Mouse (Mus musculus): ENCODE results near the gene Gm20388.

The Gm20388 gene

DNA sequence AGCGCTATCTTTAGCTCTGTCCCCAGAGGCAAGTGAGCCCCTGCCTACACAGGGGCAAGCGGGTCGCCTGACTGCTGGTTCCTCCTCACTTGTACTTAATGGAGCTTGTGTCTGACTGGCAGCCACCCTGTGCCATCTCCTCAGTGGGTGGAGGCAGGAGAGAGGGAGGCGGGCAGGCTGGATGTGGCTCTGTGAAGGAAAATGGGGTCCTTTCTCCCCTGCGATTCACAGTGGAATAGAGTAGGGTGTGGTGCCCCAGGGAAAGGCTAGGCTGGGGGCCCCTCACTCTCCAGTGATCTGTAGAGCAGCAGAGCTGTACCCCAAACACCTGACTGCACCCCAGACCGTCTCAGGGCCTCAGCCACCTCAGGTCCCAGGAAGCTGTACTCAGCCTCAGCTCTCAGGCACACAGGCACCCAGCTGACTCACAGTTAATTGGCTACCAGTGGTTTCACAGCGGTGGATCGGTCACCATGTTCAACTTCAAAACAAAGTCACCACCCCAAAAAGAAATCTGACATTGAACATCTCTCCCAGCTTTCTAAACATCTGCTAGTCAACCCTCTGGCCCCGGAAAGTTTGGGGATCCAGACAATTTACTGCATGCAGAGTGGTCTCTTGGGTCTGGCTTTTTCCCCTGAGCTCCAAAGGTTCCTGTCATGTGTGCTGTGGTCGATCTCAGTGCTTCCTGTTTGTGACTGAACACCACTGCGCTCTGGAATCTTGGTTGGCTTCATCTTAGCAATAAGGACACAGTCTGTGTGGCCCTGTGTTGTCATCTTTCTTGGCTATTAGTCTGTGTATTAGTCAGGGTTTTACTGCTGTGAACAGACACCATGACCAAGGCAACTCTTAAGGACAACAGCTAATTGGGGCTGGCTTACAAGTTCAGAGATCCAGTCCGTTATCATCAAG is 2434.8 kb downstream of the Gm20388 start:
- no peak for DNase-seq (ENCODE audit: low read depth, low spot score)

DNA sequence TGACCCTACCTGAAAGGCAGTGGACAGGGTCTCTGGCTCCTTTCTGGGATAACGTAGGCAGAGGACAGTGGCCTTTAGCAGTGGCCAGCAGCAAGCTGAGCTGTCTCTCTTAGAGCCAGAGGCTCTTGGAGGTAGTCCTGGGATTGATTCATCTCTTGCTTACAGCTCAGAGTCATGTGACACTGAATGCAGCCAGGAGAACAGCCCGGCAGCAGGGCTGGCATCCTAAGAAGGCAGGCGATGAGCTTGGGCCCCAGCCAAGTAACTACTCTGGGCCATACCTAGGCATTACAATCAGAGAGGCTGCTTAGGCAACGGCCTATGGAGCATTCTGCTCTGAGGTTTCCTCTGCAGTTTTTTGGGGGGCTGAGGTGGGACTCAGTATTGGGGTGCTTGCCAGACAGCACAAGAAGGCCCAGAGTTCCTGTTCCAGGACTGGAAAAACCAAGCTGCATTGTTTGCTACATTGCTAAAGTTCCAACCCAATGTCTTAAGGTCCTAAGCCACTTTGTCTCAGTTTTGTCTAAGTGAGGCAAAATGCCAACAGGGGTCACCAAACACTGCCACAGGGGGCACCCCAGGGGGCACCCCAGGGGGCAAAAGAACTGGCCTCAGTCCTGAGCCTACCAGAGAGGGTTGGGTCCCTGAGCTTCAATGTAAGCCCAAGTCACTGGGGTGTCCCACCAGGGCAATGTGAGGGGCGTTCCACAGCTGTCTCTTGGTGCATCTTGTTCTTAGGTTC is 2437.3 kb downstream of the Gm20388 start:
- no peak for DNase-seq (ENCODE audit: low read depth, low spot score)

GRCm38 (mm10) chr8:122349357-122350297 is 2439.0 kb downstream of the Gm20388 start:
- no peak for DNase-seq (ENCODE audit: low read depth, low spot score)

GRCm38 (mm10) chr8:122350309-122351089 is 2439.9 kb downstream of the Gm20388 start:
- DNase-seq (ENCODE audit: low read depth, low spot score) = no peak

DNA sequence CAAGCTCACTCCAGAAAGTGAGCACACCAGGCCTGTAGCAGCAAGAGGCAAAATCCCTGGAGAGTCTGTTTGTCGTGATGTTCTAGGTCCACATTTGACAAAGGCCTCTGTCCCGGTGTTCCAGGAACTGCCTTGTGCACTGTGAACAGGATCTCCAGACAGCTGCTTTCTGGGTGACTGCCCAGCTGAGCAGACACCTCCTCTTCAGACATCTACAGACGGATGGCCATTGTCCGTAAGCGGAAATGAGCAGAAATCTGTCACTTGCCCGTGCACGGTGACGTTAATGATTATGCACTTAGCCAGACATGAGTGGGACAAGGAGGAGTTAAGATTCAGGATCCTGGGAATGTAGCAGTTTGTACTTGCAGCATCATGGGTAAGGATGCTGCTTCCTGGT is 2443.5 kb downstream of the Gm20388 start:
- no peak for DNase-seq (ENCODE audit: low read depth, low spot score)

DNA sequence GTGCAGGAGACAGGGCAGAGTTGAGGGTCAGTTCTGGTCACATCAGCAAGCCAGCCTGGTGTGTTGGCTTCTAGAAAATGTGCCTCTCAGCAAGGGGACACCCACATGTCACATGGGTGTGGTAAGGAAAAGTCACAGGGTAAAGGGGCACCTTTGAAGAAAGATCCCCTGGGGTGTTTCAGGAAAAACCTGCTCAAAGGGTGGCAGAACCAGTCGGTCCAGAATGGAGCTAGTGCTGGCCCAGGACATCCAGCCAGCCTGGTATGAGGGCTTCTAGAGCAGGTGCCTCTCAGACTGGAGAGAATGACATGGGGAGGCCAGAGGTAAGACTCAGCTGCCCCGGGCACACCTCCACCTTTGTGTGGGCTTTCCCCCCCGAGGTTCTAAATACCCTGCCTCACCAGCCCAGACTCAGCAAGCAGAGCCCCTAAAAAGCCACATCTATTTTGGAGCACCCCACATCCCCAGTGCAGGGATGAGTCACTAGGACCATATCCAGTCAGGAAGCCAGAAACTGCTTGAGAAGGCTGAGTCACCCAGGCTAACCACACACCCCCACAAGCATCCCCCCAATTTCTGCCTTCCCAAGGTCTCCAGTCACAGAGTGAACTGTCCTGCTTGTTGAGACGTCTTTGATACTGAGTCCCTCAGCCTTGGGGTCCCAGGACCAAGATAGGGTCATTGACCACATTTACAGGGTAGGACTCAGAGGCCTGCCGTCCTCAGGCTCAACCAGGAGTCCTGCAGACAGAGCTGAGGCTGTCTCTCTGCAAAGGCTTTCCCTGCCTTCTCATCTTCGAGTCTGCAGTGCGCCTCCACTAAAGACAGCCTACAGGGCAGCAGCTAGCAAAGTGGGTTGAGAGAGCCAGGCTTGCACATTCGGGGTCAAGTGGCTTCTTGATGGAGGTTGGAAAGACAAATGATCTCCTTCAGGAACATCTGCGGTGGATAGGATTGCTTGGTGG is 2445.3 kb downstream of the Gm20388 start:
- no peak for DNase-seq (ENCODE audit: low read depth, low spot score)

- DNase-seq (ENCODE audit: low read depth, low spot score) = no peak
These were observed 2446.6 kb downstream of the Gm20388 start for GRCm38 (mm10) chr8:122357202-122357601.

GRCm38 (mm10) chr8:122357641-122358040 is 2447.0 kb downstream of the Gm20388 start:
- DNase-seq (ENCODE audit: low read depth, low spot score) = no peak

DNA sequence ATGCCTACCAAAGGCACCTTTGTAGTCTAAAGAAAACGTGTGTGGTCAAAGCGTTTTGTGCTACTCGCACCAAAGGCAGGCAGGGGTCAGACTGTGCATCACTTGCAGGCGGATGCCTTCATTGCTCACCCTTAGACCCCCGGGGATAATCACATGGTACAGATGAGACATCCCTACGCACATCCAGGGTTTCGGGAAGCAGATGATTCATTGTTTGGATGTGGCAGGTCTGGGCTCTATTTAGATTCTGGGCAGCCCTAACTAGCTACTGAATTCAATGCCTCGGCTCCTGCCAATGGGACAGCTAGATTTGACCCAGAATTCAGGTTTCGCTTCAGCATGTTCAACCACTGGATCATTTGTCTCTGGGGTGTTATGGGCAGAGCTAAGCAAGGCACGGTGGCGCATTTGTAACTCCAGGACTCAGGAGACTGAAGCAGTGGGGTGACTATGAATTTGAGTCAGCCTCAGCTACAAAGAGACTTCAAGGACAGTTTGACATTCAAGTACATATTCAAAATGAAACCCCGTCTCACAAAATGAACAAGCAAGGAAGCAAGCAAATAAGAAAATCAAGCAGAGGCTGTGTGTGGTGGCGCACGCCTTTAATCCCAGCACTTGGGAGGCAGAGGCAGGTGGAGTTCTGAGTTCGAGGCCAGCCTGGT is 2448.6 kb downstream of the Gm20388 start:
- no peak for DNase-seq (ENCODE audit: low read depth, low spot score)

GRCm38 (mm10) chr8:122360696-122361416 is 2450.2 kb downstream of the Gm20388 start, which contains the start of gene Trhr2:
Trhr2 (minus strand) TSS chr8:122360746.
- no peak for DNase-seq (ENCODE audit: low read depth, low spot score)

DNA sequence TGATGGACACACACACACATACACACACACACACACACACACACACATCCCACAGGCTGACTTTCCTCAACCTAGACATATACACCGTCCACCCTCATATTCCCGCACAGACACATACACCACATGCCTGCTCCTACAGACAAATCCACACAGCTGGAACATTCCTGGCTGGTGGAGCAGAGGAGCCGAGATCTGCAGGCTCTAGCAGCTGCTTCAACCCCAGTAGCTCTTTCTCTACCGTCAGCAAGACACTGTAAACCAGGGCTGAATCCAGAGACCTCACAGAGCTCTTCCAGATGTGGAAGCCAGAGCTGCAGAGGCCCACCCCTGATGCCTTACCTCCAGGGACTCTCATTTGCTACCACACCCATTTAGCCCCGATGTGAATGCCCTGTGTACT is 2451.6 kb downstream of the Gm20388 start:
- DNase-seq (ENCODE audit: low read depth, low spot score) = no peak

DNA sequence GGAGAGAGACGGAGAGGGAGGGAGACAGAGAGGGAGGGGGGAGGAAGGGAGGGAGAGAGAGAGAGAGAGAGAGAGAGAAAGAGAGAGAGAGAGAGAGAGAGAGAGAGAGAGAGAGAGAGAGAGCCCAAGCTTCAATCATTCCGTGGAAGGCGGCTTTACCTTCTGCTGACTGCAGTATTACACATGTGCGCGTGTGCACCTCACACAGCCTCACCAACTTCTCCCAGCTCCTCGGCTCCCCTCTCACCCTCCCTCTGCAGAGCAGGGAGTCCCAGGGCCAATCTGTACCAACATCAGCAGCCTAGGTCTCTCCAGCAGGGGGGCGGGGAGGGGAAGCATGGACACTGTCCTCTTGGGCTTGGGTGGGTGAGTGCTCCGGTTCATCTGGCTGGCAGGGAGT is 2452.3 kb downstream of the Gm20388 start:
- no peak for DNase-seq (ENCODE audit: low read depth, low spot score)

GRCm38 (mm10) chr8:122368494-122368893 is 2457.9 kb downstream of the Gm20388 start:
- DNase-seq (ENCODE audit: low read depth, low spot score) = no peak

DNA sequence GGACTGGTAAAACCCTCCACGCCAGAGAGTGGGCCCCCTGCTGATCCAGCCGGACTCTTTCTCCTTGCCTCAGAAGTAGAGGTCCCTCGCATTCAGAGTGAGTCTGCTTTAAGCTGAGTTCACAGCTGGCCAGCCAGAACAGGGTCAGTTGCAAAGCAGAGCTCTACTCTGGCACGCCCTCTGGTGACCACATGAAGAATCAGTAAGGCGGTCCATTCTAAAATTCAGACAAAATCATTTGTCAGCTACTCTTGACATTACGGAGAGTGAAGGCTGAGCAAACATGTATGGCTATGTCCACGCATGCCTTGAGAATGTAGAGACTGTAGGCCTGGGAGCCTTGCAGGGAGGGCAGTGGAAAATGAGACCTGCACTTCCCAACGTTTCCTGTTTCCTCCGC is 2459.0 kb downstream of the Gm20388 start:
- peak; percentile 74 for DNase-seq (ENCODE audit: low read depth, low spot score)

DNA sequence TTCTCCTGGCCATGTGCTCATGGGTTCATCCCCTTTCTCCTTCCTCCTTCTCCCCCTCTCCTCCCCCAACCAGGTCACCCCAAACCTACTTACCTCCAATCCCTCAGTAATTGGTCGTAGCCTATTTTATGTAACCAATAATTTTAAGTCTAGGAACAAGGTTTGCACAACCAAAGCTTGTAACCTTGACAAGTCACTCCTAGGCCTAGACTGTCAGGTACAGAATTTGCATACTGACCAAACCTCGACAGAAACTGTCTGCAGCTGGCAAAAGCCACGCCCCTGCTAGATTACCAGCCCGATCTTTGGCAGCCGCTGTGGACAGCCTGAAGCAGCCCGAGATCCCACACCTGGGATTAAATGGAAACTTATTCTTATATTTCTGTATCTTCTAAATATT is 2461.1 kb downstream of the Gm20388 start:
- DNase-seq (ENCODE audit: low read depth, low spot score) = no peak

GRCm38 (mm10) chr8:122375320-122375719 is 2464.7 kb downstream of the Gm20388 start:
- no peak for DNase-seq (ENCODE audit: low read depth, low spot score)

GRCm38 (mm10) chr8:122375751-122376364 is 2465.2 kb downstream of the Gm20388 start:
- no peak for DNase-seq (ENCODE audit: low read depth, low spot score)

Measured in ES-CJ7 (cell line).